Mouse (Mus musculus) embryonic facial prominence, embryonic 14.5 days (tissue): ENCODE data around the gene Ldb2. TPM values are rescaled to one million over a fixed set of nuclear protein-coding genes. Genes with fewer than 3 reads are reported as not detected.
A peak's percentile ranks its signal among the peaks of the same experiment; 100 is the strongest.

Source experiments
- ATAC-seq: fragments of 200-750 bp; cut with Nextera tagmentation; 2 replicates; pipeline ENCODE4 v1.8.0; 2017; ENCODE audit warnings: low read depth, moderate number of reproducible peaks, moderate TSS enrichment
- DNase-seq: peaks from one replicate; pipeline ENCODE4 v3.0.0-alpha.2; 2015; ENCODE audit warnings: low spot score
- H3K27ac ChIP-seq: fragments of 300-500 bp; sonication (generic); replicated peaks from 2 replicates; pipeline ENCODE4 v1.5.1; 2014; ENCODE audit warnings: low read depth, mild to moderate bottlenecking, low read length, moderate library complexity
- H3K27me3 ChIP-seq: fragments of 300-500 bp; sonication (generic); replicated peaks from 2 replicates; pipeline ENCODE4 v1.6.1; 2014; ENCODE audit warnings: low read length; ENCODE audit not compliant: control insufficient read depth, insufficient read depth
- H3K36me3 ChIP-seq: fragments of 300-500 bp; sonication (generic); 2 replicates; pipeline ENCODE4 v1.6.1; 2014; ENCODE audit warnings: low read length, mixed read lengths; ENCODE audit not compliant: control insufficient read depth, insufficient read depth
- H3K4me1 ChIP-seq: fragments of 300-500 bp; sonication (generic); 2 replicates; pipeline ENCODE4 v1.6.1; 2014; ENCODE audit warnings: antibody characterized with exemption, low read length; ENCODE audit not compliant: control insufficient read depth, insufficient read depth
- H3K4me2 ChIP-seq: fragments of 300-500 bp; sonication (generic); 2 replicates; pipeline ENCODE4 v1.6.1; 2014; ENCODE audit warnings: low read depth, mild to moderate bottlenecking, low read length, moderate library complexity, mixed read lengths
- H3K4me3 ChIP-seq: fragments of 300-500 bp; sonication (generic); 2 replicates; pipeline ENCODE4 v1.5.1; 2014; ENCODE audit warnings: low read depth, mild to moderate bottlenecking, low read length
- H3K9ac ChIP-seq: fragments of 300-500 bp; sonication (generic); 2 replicates; pipeline ENCODE4 v1.6.1; 2014; ENCODE audit warnings: low read depth, mild to moderate bottlenecking, low read length, moderate library complexity, mixed read lengths
- H3K9me3 ChIP-seq: fragments of 300-500 bp; sonication (generic); 2 replicates; pipeline ENCODE4 v1.6.1; 2016; ENCODE audit warnings: low read length; ENCODE audit not compliant: control insufficient read depth
- WGBS: fragments of 180-500 bp; shearing (Covaris S2); extraction: QIAGEN DNeasy Blood & Tissue Kit; methylation state at CpG from one replicate; pipeline ENCODE4 v1.1.7; 2014; 5-methylcytosine and 5-hydroxymethylcytosine counted together
- polyA plus RNA-seq: library from polyadenylated mRNA; unstranded; fragments of >200 nt; fragmentation: Nextera tagmentation; extraction: Ambion mirVana; gene quantifications from 2 replicates; pipeline ENCODE4 v1.2.1, GENCODE M21; 2014

Ldb2 gene
- 50.8 and 56.2 TPM in 2 replicates for polyA plus RNA-seq

DNA sequence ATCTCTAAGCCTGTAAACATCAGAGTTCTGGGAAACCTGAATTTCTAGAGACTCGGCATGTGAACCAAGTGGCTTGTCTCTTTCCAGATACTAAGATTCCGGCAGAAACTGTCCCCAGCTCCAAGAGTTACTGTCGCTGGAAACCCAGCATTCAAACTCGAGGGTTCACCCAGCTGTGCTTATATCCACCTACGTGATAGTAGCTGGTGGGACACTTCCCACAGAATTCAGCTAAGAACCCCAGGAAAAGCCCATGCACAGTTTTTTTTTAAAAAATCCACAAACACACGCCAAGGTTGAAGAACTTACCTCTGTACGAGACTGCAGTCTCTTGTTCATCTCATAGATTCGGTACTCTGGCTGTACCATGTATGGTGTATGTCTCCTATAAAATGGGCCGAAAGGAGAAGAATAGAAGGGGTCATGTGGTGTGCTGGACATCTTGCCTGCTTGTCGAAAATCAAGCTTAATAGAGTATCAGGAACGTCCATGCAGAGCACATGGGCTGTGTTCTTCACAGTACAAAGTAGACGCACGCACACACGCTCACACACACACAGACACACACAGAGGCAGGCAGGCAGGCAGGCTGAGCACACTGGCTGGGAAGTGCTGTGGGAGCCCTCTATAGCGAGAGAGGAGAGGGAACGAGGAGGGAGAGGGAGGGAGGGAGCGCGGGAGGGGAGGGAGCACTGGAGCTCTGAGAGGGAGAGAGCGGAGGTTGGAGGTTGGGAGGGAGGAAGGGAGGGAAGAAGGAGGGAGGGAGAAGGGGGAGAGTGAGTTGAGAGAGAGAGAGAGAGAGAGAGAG is at the start of gene Ldb2:
Gene Ldb2 (minus strand): TSS at position 628 of the 808 bp plus-strand sequence.
- ATAC-seq (peak; percentile 92), DNase-seq (peak; percentile 90)
- peak within 1 kb of the TSS; percentile 54 for H3K9ac ChIP-seq
- H3K36me3 ChIP-seq, result no peaks in the 10 kb centered on the region
- H3K4me2 ChIP-seq, result peak within 1 kb of the TSS; percentile 56
- under 1% methylated on average over 19 of the region's 19 CpGs for WGBS
- no peaks in the 10 kb centered on the region for H3K9me3 ChIP-seq
- H3K27me3 ChIP-seq, result no peaks in the 10 kb centered on the region
- peak within 1 kb of the TSS; percentile 49 for H3K4me3 ChIP-seq
- peaks cover 27% of the 10 kb centered on the region for H3K4me1 ChIP-seq
- H3K27ac ChIP-seq, result peak within 1 kb of the TSS; percentile 59

DNA sequence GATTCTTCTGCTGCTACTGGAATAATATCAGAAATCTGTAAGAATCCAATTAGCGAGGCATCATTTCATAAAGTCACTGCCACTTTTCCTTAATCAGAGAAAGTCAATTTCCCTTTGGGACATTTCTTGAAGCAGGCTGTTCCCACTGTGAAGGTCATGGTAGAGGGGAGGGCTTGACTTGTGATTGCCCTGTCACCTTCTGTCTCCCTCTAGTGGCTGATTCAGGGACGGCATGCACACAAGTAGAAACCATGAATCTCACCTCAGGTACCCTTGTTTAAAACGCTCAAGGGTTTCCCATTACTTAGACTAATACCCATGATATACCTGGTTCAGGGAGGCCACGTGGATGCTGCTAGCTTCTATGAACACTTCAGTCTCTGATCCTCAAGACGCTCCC is 31.8 kb upstream of the Ldb2 start:
- H3K36me3 ChIP-seq, result no peaks in the 10 kb centered on the region
- DNase-seq, result no peak
- no peak overlapping the region for H3K9ac ChIP-seq
- WGBS, result 56% methylated on average over 5 of the region's 5 CpGs
- no peaks in the 10 kb centered on the region for H3K27me3 ChIP-seq
- no peaks in the 10 kb centered on the region for H3K4me1 ChIP-seq
- H3K4me2 ChIP-seq, result no peak overlapping the region
- no peak overlapping the region for H3K4me3 ChIP-seq
- H3K27ac ChIP-seq, result no peak overlapping the region
- no peaks in the 10 kb centered on the region for H3K9me3 ChIP-seq
- no peak for ATAC-seq

DNA sequence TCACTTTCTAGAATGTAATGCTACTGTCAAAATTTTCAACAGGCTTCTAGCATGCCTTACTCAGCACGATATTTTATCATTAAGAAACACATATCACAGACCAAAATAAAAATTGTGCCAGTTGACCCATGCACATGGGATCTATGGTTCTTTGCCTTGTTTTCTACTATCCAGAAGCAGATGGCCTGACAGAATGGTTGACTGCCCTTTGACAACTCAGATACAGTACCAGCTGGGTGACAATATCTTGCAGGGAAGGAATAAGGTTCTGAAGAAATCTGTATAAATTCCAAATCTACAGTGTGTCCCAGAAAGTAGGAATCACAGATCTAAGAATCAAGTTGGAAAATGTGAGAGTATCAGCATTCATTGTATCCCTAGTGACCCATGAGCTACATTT is 16.0 kb upstream of the Ldb2 start:
- no peak overlapping the region for H3K27ac ChIP-seq
- DNase-seq (no peak), ATAC-seq (no peak)
- H3K9me3 ChIP-seq, result no peaks in the 10 kb centered on the region
- 82% methylated on average over 1 of the region's 1 CpGs for WGBS
- no peaks in the 10 kb centered on the region for H3K4me1 ChIP-seq
- no peak overlapping the region for H3K4me2 ChIP-seq
- H3K27me3 ChIP-seq, result no peaks in the 10 kb centered on the region
- H3K36me3 ChIP-seq, result no peaks in the 10 kb centered on the region
- H3K9ac ChIP-seq, result no peak overlapping the region
- no peak overlapping the region for H3K4me3 ChIP-seq

DNA sequence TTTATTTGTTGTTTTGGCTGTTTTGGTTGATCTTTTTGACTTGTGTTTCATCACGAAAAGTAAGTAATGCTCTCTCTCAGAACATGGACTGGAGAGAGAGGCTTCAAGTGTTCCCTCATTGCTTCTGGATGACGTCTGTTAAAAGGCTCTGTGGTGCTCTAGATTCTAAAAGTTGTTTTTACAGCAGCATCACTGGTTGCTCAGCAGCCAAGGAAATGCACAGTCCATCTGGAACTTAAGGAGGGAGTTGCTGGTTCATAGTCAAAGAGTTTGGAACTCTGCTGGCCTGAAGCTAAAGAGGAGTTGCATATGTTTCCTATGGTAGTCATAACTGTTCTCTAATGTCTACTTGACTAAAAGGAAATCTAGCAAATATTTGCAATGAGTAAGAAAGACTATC is 6.5 kb upstream of the Ldb2 start:
- Histone ChIP-seq H3K4me2 (no peak overlapping the region), H3K36me3 (no peaks in the 10 kb centered on the region), H3K27me3 (no peaks in the 10 kb centered on the region), H3K27ac (no peak overlapping the region), H3K9ac (no peak overlapping the region), H3K9me3 (no peaks in the 10 kb centered on the region), H3K4me3 (no peak overlapping the region), H3K4me1 (peaks cover 6% of the 10 kb centered on the region; the same call in 1 of the 2 replicates)
- DNase-seq, result no peak
- ATAC-seq, result no peak
- 81% methylated on average over 2 of the region's 2 CpGs for WGBS

DNA sequence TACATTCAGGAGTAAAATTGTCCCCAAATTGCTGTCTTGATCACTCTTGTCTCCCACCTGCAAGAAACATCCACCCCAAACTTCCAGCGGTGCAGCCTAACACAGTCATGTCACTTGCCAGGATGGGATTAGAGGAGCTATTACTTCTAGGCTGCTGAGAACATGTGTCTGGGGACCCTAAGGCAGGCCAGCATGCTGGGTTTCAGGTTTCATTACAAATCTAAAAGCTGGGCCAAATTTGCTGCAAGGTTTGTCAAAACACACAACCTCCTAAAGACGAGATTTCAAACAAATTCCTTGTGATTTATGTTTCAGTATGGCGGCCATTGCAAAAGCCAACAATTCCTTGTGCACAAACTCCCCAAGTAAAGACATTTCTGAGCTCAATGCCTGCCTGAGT is 1.6 kb upstream of the Ldb2 start:
- Histone ChIP-seq H3K9ac (no peak overlapping the region), H3K27ac (peak overlapping the region; percentile 31), H3K9me3 (no peaks in the 10 kb centered on the region), H3K4me2 (no peak overlapping the region), H3K36me3 (no peaks in the 10 kb centered on the region), H3K4me3 (no peak overlapping the region), H3K4me1 (peaks cover 23% of the 10 kb centered on the region), H3K27me3 (no peaks in the 10 kb centered on the region)
- ATAC-seq, result 0 out of 2 replicates have a peak, but pooled peaks have one; percentile 48
- WGBS, result 9% methylated on average over 3 of the region's 3 CpGs
- peak; percentile 83 for DNase-seq

DNA sequence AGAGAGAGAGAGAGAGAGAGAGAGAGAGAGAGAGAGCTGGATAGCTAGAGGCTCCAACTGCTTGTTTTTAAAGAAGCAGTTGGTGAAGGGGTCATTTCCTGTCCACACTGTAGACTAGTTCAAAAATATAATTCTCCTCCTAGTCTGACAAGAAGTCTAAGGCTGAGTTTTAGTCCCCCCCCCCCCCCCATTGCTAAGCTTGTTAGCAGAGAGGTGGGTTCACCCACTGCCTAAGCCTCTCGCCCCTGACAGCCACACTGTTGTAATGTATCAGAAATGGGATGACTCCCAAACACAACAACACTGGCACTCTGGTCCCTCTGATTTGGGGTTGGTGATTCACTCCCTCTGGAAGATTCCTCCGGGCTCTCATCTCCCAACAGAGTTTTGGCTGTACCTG is 381 bp upstream of the Ldb2 start:
- H3K27ac ChIP-seq, result no peak overlapping the region
- no peaks in the 10 kb centered on the region for H3K9me3 ChIP-seq

DNA sequence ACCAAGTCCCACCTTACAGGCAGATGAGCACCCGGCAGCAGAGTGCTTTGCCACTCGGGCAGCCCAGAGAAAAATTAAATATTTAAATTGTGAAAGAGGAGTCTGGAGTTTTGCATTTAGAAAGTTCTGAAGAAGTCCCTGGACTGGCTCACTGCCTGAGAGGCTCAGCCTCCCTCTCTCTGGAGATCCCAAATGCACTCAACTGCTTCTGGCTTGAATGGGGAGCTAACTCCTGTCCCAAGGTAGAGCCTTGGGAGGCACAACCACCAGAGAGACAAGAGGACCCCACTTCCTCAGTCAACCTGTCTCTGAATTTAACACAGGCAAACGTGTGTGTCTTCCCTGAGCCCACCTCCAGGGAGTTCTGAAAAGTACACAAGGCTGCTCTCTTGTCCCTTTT is 987 bp downstream of the Ldb2 start:
- peak overlapping the region; percentile 54 for H3K9ac ChIP-seq
- 4% methylated on average over 3 of the region's 3 CpGs for WGBS
- peaks cover 27% of the 10 kb centered on the region for H3K4me1 ChIP-seq
- ATAC-seq (no peak), DNase-seq (no peak)
- H3K4me3 ChIP-seq, result peak overlapping the region; percentile 49
- no peaks in the 10 kb centered on the region for H3K27me3 ChIP-seq
- H3K36me3 ChIP-seq, result no peaks in the 10 kb centered on the region
- H3K27ac ChIP-seq, result peak overlapping the region; percentile 59; the same call in 1 of the 2 replicates
- no peaks in the 10 kb centered on the region for H3K9me3 ChIP-seq
- H3K4me2 ChIP-seq, result peak overlapping the region; percentile 56

More for the DNA sequence above, 381 bp upstream of the Ldb2 start:
- DNase-seq (no peak), ATAC-seq (peak; percentile 34)
- 14% methylated on average over 2 of the region's 2 CpGs for WGBS
- H3K4me1 ChIP-seq, result peaks cover 26% of the 10 kb centered on the region
- no peaks in the 10 kb centered on the region for H3K27me3 ChIP-seq
- H3K9ac ChIP-seq, result peak overlapping the region; percentile 54; the same call in 1 of the 2 replicates
- peak overlapping the region; percentile 49 for H3K4me3 ChIP-seq
- H3K4me2 ChIP-seq, result peak overlapping the region; percentile 56
- no peaks in the 10 kb centered on the region for H3K36me3 ChIP-seq

DNA sequence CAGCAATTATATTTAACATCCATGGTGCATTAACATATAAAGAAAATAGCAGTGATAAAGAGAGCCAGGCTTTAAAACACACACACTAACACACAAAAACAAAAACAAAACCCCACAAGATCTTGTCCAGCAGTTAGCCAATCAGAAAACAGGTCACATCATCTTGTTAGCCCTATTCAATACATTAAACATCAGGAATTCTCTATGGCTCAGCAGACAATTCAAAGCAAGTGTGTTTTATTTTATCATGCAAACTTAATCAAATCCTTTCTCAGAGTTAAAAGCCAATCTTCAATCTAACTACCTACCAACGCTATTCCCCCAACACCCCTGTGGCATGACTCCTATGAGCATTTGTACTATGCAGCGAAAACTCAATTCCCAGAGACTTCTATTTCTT is 1.4 kb downstream of the Ldb2 start:
- DNase-seq (peak; percentile 37), ATAC-seq (no peak)
- H3K9ac ChIP-seq, result peak overlapping the region; percentile 54
- H3K27me3 ChIP-seq, result no peaks in the 10 kb centered on the region
- peak overlapping the region; percentile 49 for H3K4me3 ChIP-seq
- no peaks in the 10 kb centered on the region for H3K36me3 ChIP-seq
- peaks cover 27% of the 10 kb centered on the region for H3K4me1 ChIP-seq
- peak overlapping the region; percentile 56 for H3K4me2 ChIP-seq
- H3K27ac ChIP-seq, result 0 out of 2 replicates have a peak overlapping the region, but pooled peaks have one; percentile 59
- no peaks in the 10 kb centered on the region for H3K9me3 ChIP-seq
- WGBS, result 16% methylated on average over 2 of the region's 2 CpGs

DNA sequence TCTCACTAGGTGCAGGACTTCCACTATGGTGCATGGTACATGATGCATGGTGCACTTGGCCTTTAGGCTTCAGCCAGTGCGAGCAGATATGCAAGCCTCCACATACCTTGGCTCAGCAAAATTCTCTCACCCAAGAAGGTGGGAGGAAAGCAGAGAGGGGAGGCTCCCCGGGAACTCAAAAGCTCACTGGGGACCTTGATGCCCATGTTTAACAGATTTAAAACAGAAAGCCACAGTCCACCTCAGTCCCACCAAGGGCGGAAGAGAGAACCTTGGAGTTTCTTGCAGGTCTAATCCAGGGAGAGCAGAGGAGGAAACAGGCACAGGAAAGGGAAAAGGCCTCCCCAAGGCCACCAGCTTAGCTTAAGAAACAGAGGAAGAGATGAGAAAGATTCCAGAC is 14.9 kb downstream of the Ldb2 start:
- H3K27me3 ChIP-seq, result no peaks in the 10 kb centered on the region
- H3K4me1 ChIP-seq, result 0 out of 2 replicates have a peak, but pooled peaks cover 4% of the 10 kb centered on the region
- H3K9me3 ChIP-seq, result no peaks in the 10 kb centered on the region
- H3K4me3 ChIP-seq, result no peak overlapping the region
- no peak for DNase-seq
- WGBS, result 74% methylated on average over 3 of the region's 3 CpGs
- no peak overlapping the region for H3K27ac ChIP-seq
- no peak overlapping the region for H3K9ac ChIP-seq
- H3K36me3 ChIP-seq, result no peaks in the 10 kb centered on the region
- no peak for ATAC-seq
- no peak overlapping the region for H3K4me2 ChIP-seq
